Mouse (Mus musculus) T-cell, adult 66 days (primary cell): ENCODE measurements around the gene Il24. TPM values are rescaled to one million over a fixed set of nuclear protein-coding genes. Genes with fewer than 3 reads are reported as not detected.

Experiments used
- total RNA-seq, 2 experiments: library from RNA; stranded (reverse); gene quantifications; 3 replicates in 1 of 2; 4 replicates in 1 of 2; pipeline ENCODE4 v1.2.4; 2023

The Il24 gene
- total RNA-seq: not detected

GRCm38 (mm10) chr1:130887354-130887753 lies at the start of gene Il24:
Il24 (minus strand) TSS chr1:130887454.

GRCm38 (mm10) chr1:130911401-130912010 lies 24.3 kb upstream of the Il24 start, which contains the start of gene Il20:
Il20 (minus strand) TSS chr1:130911451.

GRCm38 (mm10) chr1:130865541-130866221 lies 21.6 kb downstream of the Il24 start, which contains the start of gene Fcmr:
Fcmr (plus strand) TSS chr1:130865669.

Other genes starting within 250 kb of the Il24 start
- gene C4bp, start 225.8 kb downstream of the Il24 start, total RNA-seq: not detected
- not detected for gene Gm29427, start 171.7 kb downstream of the Il24 start, total RNA-seq
- gene Yod1, start 170.1 kb downstream of the Il24 start, total RNA-seq: 10 to 100 TPM; 14.0 to 14.3 TPM
- 10 to 100 TPM; 18.8 to 19.8 TPM for gene Pfkfb2, start 158.2 kb downstream of the Il24 start, total RNA-seq
- gene AA986860, start 155.5 kb downstream of the Il24 start, total RNA-seq: 1 to 10 TPM; 1.0 to 1.7 TPM
- gene Fcamr, start 86.6 kb downstream of the Il24 start, total RNA-seq: not detected
- not detected for gene Pigr, start 60.8 kb downstream of the Il24 start, total RNA-seq
- gene Fcmr, start 21.8 kb downstream of the Il24 start, total RNA-seq: 1 to 10 TPM; 1.5 to 3.5 TPM
- gene Il20, start 24.0 kb upstream of the Il24 start, total RNA-seq: not detected
- gene Il19, start 52.7 kb upstream of the Il24 start, total RNA-seq: not detected
- 1 to 10 TPM; 2.3 to 5.7 TPM for gene Il10, start 132.4 kb upstream of the Il24 start, total RNA-seq
- 10 to 100 TPM; 60.6 to 63.9 TPM for gene Mapkapk2, start 210.4 kb upstream of the Il24 start, total RNA-seq